Mouse (Mus musculus) adipocyte (in vitro differentiated cells): ENCODE results near the gene Lamb3.

ENCODE experiments used
- DNase-seq: peaks from one replicate; pipeline ENCODE4 v3.0.0-alpha.2; 2016; ENCODE audit warnings: low spot score

Gene Lamb3

GRCm38 (mm10) chr1:193386136-193386535 lies 178.6 kb downstream of the Lamb3 start:
- peak; percentile 94 for DNase-seq

GRCm38 (mm10) chr1:193387241-193387640 lies 179.7 kb downstream of the Lamb3 start:
- DNase-seq: peak; percentile 18

- DNase-seq: no peak
These were observed 182.0 kb downstream of the Lamb3 start for GRCm38 (mm10) chr1:193389505-193389904.

- DNase-seq: no peak
These were observed 182.5 kb downstream of the Lamb3 start for GRCm38 (mm10) chr1:193390004-193390403.

GRCm38 (mm10) chr1:193392266-193392665 lies 184.8 kb downstream of the Lamb3 start:
- DNase-seq: no peak
